Mouse (Mus musculus): ENCODE measurements around the gene Pfkfb2.
"Not testable (repeated sequence)": the region's sequence is repeated elsewhere in the genome, so short reads cannot be mapped to it uniquely, and the experiment has no call there.

Gene Pfkfb2

GRCm38 (mm10) chr1:130698601-130699000, 30.5 kb downstream of the Pfkfb2 start:
- DNase-seq (ENCODE audit: low spot score): no peak

GRCm38 (mm10) chr1:130683905-130684304, 45.1 kb downstream of the Pfkfb2 start:
- DNase-seq (ENCODE audit: low spot score): no peak

- DNase-seq (ENCODE audit: low spot score): no peak
Observed at GRCm38 (mm10) chr1:130681656-130682413, 47.2 kb downstream of the Pfkfb2 start.

- DNase-seq (ENCODE audit: low spot score): no peak
Observed at GRCm38 (mm10) chr1:130681075-130681474, 48.0 kb downstream of the Pfkfb2 start.

GRCm38 (mm10) chr1:130678551-130678950, 50.5 kb downstream of the Pfkfb2 start:
- DNase-seq (ENCODE audit: low spot score): no peak

GRCm38 (mm10) chr1:130663576-130663975, 65.5 kb downstream of the Pfkfb2 start:
- DNase-seq (ENCODE audit: low spot score): not testable (repeated sequence)

- no peak for DNase-seq (ENCODE audit: low spot score)
Observed at GRCm38 (mm10) chr1:130661454-130661853, 67.6 kb downstream of the Pfkfb2 start, which contains the start of gene C4bp. TSS of gene C4bp (minus strand) at chr1:130661632.

GRCm38 (mm10) chr1:130659641-130660040, 69.4 kb downstream of the Pfkfb2 start:
- DNase-seq (ENCODE audit: low spot score): not testable (repeated sequence)

GRCm38 (mm10) chr1:130644103-130644502, 85.0 kb downstream of the Pfkfb2 start:
- DNase-seq (ENCODE audit: low spot score): no peak

GRCm38 (mm10) chr1:130640967-130641366, 88.1 kb downstream of the Pfkfb2 start:
- DNase-seq (ENCODE audit: low spot score): no peak
